In genomic region chr5:110558368-110558767, GRCm38 (mm10) we compare ENCODE assay signal across 9 mouse cellular contexts. TPM values are rescaled to one million over a fixed set of nuclear protein-coding genes. Genes with fewer than 3 reads are reported as not detected.
DNase-seq lines count a peak whose midpoint lies in the region; ATAC-seq and TF ChIP-seq lines count a peak whose summit lies in the region.
"Had no signal": no experiment of that assay in that cellular context is flagged by ENCODE, and none has a peak within 500 bp of the region (broad histone marks: within the 10 kb centered on the region; RNA-seq: fewer than 3 reads in every experiment).

No protein-coding gene starts in this region.

- no peaks in the 10 kb centered on the region for H3K9me3 ChIP-seq in forebrain, embryonic 10.5 days
- no peaks in the 10 kb centered on the region for H3K9me3 ChIP-seq in forebrain, postnatal 0 days (ENCODE audit: low read length)
- no peaks in the 10 kb centered on the region for H3K9me3 ChIP-seq in forebrain, embryonic 16.5 days (ENCODE audit: control insufficient read depth, low read length)

- no peaks in the 10 kb centered on the region for H3K79me2 ChIP-seq in C2C12 (ENCODE audit: control insufficient read depth, insufficient read depth)

- H3K4me3 ChIP-seq in forebrain, embryonic 10.5 days, result no peak overlapping the region
- no peak overlapping the region for H3K4me3 ChIP-seq in forebrain, postnatal 0 days (ENCODE audit: low read depth, low read length)
- no peak overlapping the region for H3K4me3 ChIP-seq in C2C12 (ENCODE audit: insufficient read depth, poor library complexity, severe bottlenecking)
- H3K4me3 ChIP-seq in forebrain, embryonic 16.5 days (replicated peaks; ENCODE audit: low read length), result no peak overlapping the region
- H3K4me3 ChIP-seq: megakaryocyte, embryonic 14.5 days had no signal

- no peaks in the 10 kb centered on the region for H3K79me3 ChIP-seq in C2C12 (ENCODE audit: low read depth)

- H3K9ac ChIP-seq in forebrain, postnatal 0 days, result no peak overlapping the region
- H3K9ac ChIP-seq in forebrain, embryonic 16.5 days (replicated peaks; ENCODE audit: low read depth, low read length), result no peak overlapping the region

- no peak for ATAC-seq in forebrain, postnatal 0 days
- ATAC-seq in forebrain, embryonic 16.5 days, result no peak

- DNase-seq in forebrain, embryonic 10.5 days (ENCODE audit: extremely low spot score, low spot score), result peak; percentile 21
- no peak for DNase-seq in forebrain, postnatal 0 days
- DNase-seq in cerebellum, adult 9-11 months, result peak; percentile 69
- peak; percentile 82 to 88 for DNase-seq in heart, postnatal 10 days
- peak; percentile 80 for DNase-seq in lung, postnatal 36 days
- no peak for DNase-seq in thymus, postnatal 25 days

- no peak overlapping the region for H3ac ChIP-seq in C2C12 (ENCODE audit: control insufficient read depth, insufficient read length, low read depth)

- no peaks in the 10 kb centered on the region for H3K36me3 ChIP-seq in forebrain, embryonic 10.5 days (replicated peaks)
- no peaks in the 10 kb centered on the region; the same call in 1 of the 2 replicates for H3K36me3 ChIP-seq in forebrain, postnatal 0 days (ENCODE audit: insufficient read depth)
- H3K36me3 ChIP-seq in C2C12 (ENCODE audit: control insufficient read depth, insufficient read depth), result no peaks in the 10 kb centered on the region
- H3K36me3 ChIP-seq in forebrain, embryonic 16.5 days (ENCODE audit: control insufficient read depth, insufficient read depth), result no peaks in the 10 kb centered on the region

- no peak overlapping the region for H3K4me2 ChIP-seq in forebrain, postnatal 0 days (ENCODE audit: low read depth)
- no peak overlapping the region for H3K4me2 ChIP-seq in forebrain, embryonic 16.5 days (ENCODE audit: low read length)

- WGBS in forebrain, embryonic 10.5 days, result 19% methylated on average over 8 of the region's 8 CpGs
- 11% methylated on average over 8 of the region's 8 CpGs for WGBS in forebrain, postnatal 0 days
- WGBS in forebrain, embryonic 16.5 days, result 18% methylated on average over 8 of the region's 8 CpGs

- H3K27me3 ChIP-seq in forebrain, embryonic 10.5 days (ENCODE audit: poor library complexity, severe bottlenecking), result no peaks in the 10 kb centered on the region
- no peaks in the 10 kb centered on the region for H3K27me3 ChIP-seq in forebrain, postnatal 0 days (ENCODE audit: insufficient read depth, low read length)
- H3K27me3 ChIP-seq in C2C12 (ENCODE audit: control insufficient read depth, insufficient read depth, insufficient read length), result peaks cover 3% of the 10 kb centered on the region
- no peaks in the 10 kb centered on the region for H3K27me3 ChIP-seq in forebrain, embryonic 16.5 days (replicated peaks; ENCODE audit: control insufficient read depth, insufficient read depth, low read length)

- H3K27ac ChIP-seq in forebrain, embryonic 10.5 days, result no peak overlapping the region
- no peak overlapping the region for H3K27ac ChIP-seq in forebrain, postnatal 0 days (ENCODE audit: low read depth, low read length)
- H3K27ac ChIP-seq in forebrain, embryonic 16.5 days (ENCODE audit: low read length), result no peak overlapping the region

- no peak for TF ChIP-seq CTCF in forebrain, postnatal 0 days (IDR thresholded peaks at IDR 0.05; ENCODE audit: low read depth)
- TF ChIP-seq CTCF in C2C12 (IDR thresholded peaks at IDR 0.05; ENCODE audit: control insufficient read depth, insufficient read depth, insufficient read length), result no peak

- H3K4me1 ChIP-seq in forebrain, embryonic 10.5 days, result peaks cover 3% of the 10 kb centered on the region; the same call in 1 of the 2 replicates
- no peaks in the 10 kb centered on the region for H3K4me1 ChIP-seq in forebrain, postnatal 0 days (ENCODE audit: insufficient read depth)
- H3K4me1 ChIP-seq in forebrain, embryonic 16.5 days (replicated peaks; ENCODE audit: control insufficient read depth, insufficient read depth, low read length), result no peaks in the 10 kb centered on the region
- H3K4me1 ChIP-seq: megakaryocyte, embryonic 14.5 days had no signal

- intact Hi-C loops in heart, postnatal 10 days (cut with DNase I), result no loop called here

TF ChIP-seq in C2C12, 6 proteins besides CTCF, POLR2A, EP300 and RAD21:
- TF ChIP-seq MAX (IDR thresholded peaks at IDR 0.05), result no peak
- TF ChIP-seq MYOG (IDR thresholded peaks at IDR 0.05; ENCODE audit: control insufficient read depth, extremely low read depth, insufficient read length), result no peak
- TF ChIP-seq MYOD1 (IDR thresholded peaks at IDR 0.05; ENCODE audit: control insufficient read depth, insufficient read length, low read depth), result no peak
- TF ChIP-seq USF1 (IDR thresholded peaks at IDR 0.05; ENCODE audit: low read depth), result peak; percentile 92
- no peak for TF ChIP-seq CEBPB (IDR thresholded peaks at IDR 0.05; ENCODE audit: low read depth)
- no peak for TF ChIP-seq FOSL1 (IDR thresholded peaks at IDR 0.05; ENCODE audit: insufficient read depth, low read length, poor library complexity, severe bottlenecking)
TF ChIP-seq in C2C12: peak in this region for 1.

RNA-seq across cellular contexts. Expression of gene Galnt9, which starts 14.2 kb away (rescaled TPM):
- polyA plus RNA-seq in forebrain, embryonic 10.5 days (2016; fragmentation: Nextera tagmentation; extraction: Ambion mirVana), result 0.44 and 0.67 TPM in 2 replicates
- 27.8 and 29.3 TPM in 2 replicates for total RNA-seq in forebrain, postnatal 0 days (2014; rRNA removed)
- 20.0 and 21.2 TPM in 2 replicates for polyA plus RNA-seq in forebrain, postnatal 0 days (2015; fragmentation: Nextera tagmentation; extraction: Ambion mirVana)
- polyA plus RNA-seq in C2C12 (2012; fragmentation: generic; extraction: Trizol), result 0.02 TPM
- total RNA-seq in heart, postnatal 10 days (2021), result not detected
- polyA plus RNA-seq in forebrain, embryonic 16.5 days (2015; fragmentation: Nextera tagmentation; extraction: Ambion mirVana), result 13.9 and 15.5 TPM in 2 replicates

Comparison
In these comparisons a context has a peak if more than half of its experiments do, and no peak if none do; other contexts are left out.
1. DNase-seq: peak in forebrain, embryonic 10.5 days (single experiment), cerebellum, adult 9-11 months (single experiment), heart, postnatal 10 days (2 of 2) and lung, postnatal 36 days (single experiment); none in forebrain, postnatal 0 days (single experiment) and thymus, postnatal 25 days (single experiment).